Mouse (Mus musculus): ENCODE data around the gene Sik2. TPM values are rescaled to one million over a fixed set of nuclear protein-coding genes. Genes with fewer than 3 reads are reported as not detected.
A peak's percentile ranks its signal among the peaks of the same experiment; 100 is the strongest.

The Sik2 gene
- polyA plus RNA-seq, 1 experiment from 2014 or later = 17.9 TPM

DNA sequence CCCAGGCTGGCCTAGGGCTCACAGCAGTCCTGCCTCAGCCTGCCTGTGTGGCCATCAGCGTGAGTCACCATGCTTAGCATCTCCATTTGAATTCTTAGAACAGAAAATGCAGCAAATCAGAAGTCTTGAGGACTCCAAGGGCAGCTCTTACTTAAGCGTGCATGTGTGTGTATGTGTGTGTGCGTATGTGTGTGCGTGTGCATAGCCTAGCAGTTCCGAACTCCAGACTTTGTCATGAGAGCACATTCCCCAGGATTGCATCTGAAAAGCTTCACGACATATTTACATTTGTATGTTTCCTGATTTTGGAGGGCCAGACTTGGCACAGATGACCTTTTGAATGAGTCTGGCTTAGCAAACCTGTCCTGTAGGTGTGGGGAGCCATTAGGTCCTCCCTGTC is 161.7 kb downstream of the Sik2 start:
- 82% methylated on average over 6 of the region's 6 CpGs for WGBS
- ATAC-seq (ENCODE audit: low FRiP score, low read depth) = no peak
- no peak overlapping the region for H3K9ac ChIP-seq
- H3K4me2 ChIP-seq (replicated peaks) = no peak overlapping the region
- H3K27ac ChIP-seq = no peak overlapping the region
- H3K4me1 ChIP-seq = peaks cover 29% of the 10 kb centered on the region
- H3K4me3 ChIP-seq = no peak overlapping the region
- H3K27me3 ChIP-seq = no peaks in the 10 kb centered on the region
- H3K36me3 ChIP-seq = peaks cover 19% of the 10 kb centered on the region
- no peaks in the 10 kb centered on the region for H3K9me3 ChIP-seq

DNA sequence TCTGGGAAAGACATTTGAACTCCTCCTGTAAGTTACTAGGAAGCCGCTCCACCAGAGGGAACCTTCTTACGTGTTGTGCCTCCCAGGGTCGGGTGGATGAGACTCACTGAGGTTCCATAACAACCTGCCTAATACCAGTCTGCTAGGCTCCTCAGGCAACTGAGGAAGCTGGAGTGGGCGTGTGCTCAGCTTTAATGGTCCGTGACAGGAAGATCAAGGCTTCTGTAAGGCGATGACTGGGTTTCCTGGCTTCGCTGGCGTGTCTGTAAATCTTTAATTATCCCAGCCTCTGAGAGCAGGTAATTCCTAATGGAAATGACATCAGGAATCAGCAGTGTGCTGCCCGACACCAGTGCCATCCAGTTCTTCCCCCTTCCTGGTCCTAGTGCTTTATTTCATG is 163.3 kb downstream of the Sik2 start:
- ATAC-seq (ENCODE audit: low FRiP score, low read depth) = no peak
- 49% methylated on average over 9 of the region's 9 CpGs for WGBS

DNA sequence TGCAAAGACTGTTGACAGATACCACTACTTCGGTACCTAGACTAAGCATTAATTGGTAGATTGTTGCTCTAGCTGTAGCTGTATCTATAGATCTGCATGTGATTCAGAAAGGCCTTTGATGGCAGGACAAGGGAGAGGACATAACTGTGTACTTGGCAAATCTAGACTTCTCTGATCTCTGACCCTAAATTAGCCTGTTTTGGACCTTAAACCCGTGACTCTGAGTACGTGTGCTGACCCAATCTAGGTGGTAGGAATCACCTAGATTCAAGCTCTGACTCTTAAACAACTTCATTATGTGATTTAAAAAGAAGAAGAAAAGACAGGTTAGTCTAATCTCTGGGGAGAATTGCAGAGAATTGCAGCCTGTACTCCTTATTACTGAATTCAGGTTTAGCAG is 163.8 kb downstream of the Sik2 start, which contains the start of gene Ppp2r1b:
TSS of gene Ppp2r1b (plus strand) at position 221 of the 400 bp plus-strand sequence.
- Histone ChIP-seq H3K9me3 (no peaks in the 10 kb centered on the region), H3K4me1 (peaks cover 20% of the 10 kb centered on the region), H3K4me2 (replicated peaks) (no peak within 1 kb of the TSS), H3K4me3 (no peak within 1 kb of the TSS), H3K27me3 (no peaks in the 10 kb centered on the region), H3K9ac (no peak within 1 kb of the TSS), H3K27ac (peak within 1 kb of the TSS; percentile 48; the same call in 1 of the 2 replicates), H3K36me3 (peaks cover 19% of the 10 kb centered on the region)
- ATAC-seq (ENCODE audit: low FRiP score, low read depth) = no peak
- 81% methylated on average over 3 of the region's 3 CpGs for WGBS

More for the DNA sequence above, 163.3 kb downstream of the Sik2 start:
- H3K27me3 ChIP-seq = no peaks in the 10 kb centered on the region
- no peak overlapping the region for H3K4me2 ChIP-seq (replicated peaks)
- no peak overlapping the region for H3K27ac ChIP-seq
- no peak overlapping the region for H3K4me3 ChIP-seq
- no peaks in the 10 kb centered on the region for H3K9me3 ChIP-seq
- H3K36me3 ChIP-seq = peaks cover 19% of the 10 kb centered on the region
- H3K4me1 ChIP-seq = peaks cover 25% of the 10 kb centered on the region
- no peak overlapping the region for H3K9ac ChIP-seq

Other genes starting within 250 kb of the Sik2 start
- 11.0 and 11.3 TPM in 2 replicates for gene Fdxacb1, start 240.8 kb downstream of the Sik2 start, polyA plus RNA-seq (2015; fragmentation: Nextera tagmentation; extraction: Ambion mirVana)
- gene Alg9, start 234.1 kb downstream of the Sik2 start, polyA plus RNA-seq (2015; fragmentation: Nextera tagmentation; extraction: Ambion mirVana) = 34.1 and 37.3 TPM in 2 replicates
- 31.3 and 36.2 TPM in 2 replicates for gene 1110032A03Rik, start 233.6 kb downstream of the Sik2 start, polyA plus RNA-seq (2015; fragmentation: Nextera tagmentation; extraction: Ambion mirVana)
- gene Ppp2r1b, start 163.8 kb downstream of the Sik2 start, polyA plus RNA-seq (2015; fragmentation: Nextera tagmentation; extraction: Ambion mirVana) = 74.3 and 77.3 TPM in 2 replicates
- gene Btg4, start 51.8 kb upstream of the Sik2 start, polyA plus RNA-seq (2015; fragmentation: Nextera tagmentation; extraction: Ambion mirVana) = not detected in 2 replicates
- gene Layn, start 68.0 kb upstream of the Sik2 start, polyA plus RNA-seq (2015; fragmentation: Nextera tagmentation; extraction: Ambion mirVana) = 8.4 and 8.6 TPM in 2 replicates
- not detected in 2 replicates for gene 4833427G06Rik, start 93.0 kb upstream of the Sik2 start, polyA plus RNA-seq (2015; fragmentation: Nextera tagmentation; extraction: Ambion mirVana)
- gene Gm32742, start 156.4 kb upstream of the Sik2 start, polyA plus RNA-seq (2015; fragmentation: Nextera tagmentation; extraction: Ambion mirVana) = not detected in 2 replicates
- not detected in 2 replicates for gene Pou2af1, start 204.6 kb upstream of the Sik2 start, polyA plus RNA-seq (2015; fragmentation: Nextera tagmentation; extraction: Ambion mirVana)

All from limb, embryonic 13.5 days (tissue).